Mouse (Mus musculus) right cerebral cortex, postnatal 36 days (tissue): ENCODE measurements at regions not wholly inside any gene's neighbourhood (a gene's known extent, or its start where the extent isn't known, plus 50 kb on each side); places are given as distances from the start of the nearest gene placed in this dataset.
"Not testable (repeated sequence)": the region's sequence is repeated elsewhere in the genome, so short reads cannot be mapped to it uniquely, and the experiment has no call there.

ENCODE experiments used
- DNase-seq, 2 experiments: peaks; one replicate each; pipeline ENCODE4 v3.0.0; 2022; ENCODE audit warnings: low spot score in 2 of 2, mixed read lengths in 1 of 2

- no peak for DNase-seq
Observed at GRCm38 (mm10) chr3:8163030-8163429, 1446.9 kb downstream of the Zfp704 start.

DNA sequence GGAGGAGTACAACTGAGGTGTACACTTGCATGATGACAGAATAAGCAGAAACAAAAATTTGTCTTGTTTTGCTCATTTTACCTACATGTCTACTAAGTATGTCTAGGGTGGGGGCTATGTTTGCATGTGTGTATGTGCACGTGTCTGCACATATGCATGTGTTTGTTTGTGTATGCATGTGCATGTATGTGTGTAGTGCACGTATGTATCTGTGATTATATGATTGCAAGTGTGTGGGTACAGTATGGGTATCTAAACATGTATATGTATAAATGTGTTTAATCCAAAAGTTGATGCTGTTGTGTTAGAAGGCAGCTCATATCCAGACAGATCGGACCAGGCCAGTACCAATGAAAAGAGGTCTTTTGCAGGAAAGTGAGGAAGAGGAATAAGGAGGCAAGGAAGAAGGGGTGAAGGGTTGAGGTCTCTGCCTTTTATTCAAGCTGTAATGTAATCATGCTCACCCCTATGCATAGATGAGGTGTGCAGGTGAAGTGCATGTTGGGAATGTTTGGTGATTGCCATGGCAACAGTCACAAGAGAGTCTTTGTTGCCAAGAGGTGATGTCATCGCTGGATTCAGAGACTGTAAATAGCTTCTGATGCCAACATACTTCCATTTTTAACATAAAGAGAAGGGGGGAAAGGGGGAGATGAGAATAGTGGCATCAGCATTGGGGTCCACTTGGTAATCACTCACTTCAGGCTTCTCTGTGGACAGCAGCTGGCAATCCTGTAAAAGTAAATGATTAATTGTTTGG lies 1447.7 kb downstream of the Zfp704 start:
- peak; percentile 1 to 11 for DNase-seq

GRCm38 (mm10) chr3:8143016-8143415 lies 1466.9 kb downstream of the Zfp704 start:
- no peak for DNase-seq

GRCm38 (mm10) chr3:8142190-8142589 lies 1467.7 kb downstream of the Zfp704 start:
- no peak for DNase-seq

DNA sequence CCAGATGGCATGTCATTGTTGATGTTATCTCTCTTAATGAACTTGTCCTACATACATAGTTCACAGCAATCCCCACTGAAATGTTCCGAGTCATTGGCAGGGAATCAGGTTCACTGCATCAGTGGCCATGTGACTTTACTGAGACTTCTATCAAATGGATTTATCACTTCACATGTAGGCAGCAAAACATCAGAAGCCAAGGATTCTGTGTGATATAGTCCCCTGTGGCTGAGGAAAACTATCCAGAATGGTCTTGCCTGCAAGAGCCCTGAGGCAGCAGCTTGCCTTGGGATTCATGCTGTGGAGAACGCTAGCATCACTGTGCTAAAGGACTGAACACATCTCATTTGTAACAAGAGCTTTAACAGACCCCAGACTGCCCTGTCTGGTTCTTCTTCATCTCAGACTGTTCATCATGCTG lies 1468.2 kb downstream of the Zfp704 start:
- DNase-seq, result no peak

DNA sequence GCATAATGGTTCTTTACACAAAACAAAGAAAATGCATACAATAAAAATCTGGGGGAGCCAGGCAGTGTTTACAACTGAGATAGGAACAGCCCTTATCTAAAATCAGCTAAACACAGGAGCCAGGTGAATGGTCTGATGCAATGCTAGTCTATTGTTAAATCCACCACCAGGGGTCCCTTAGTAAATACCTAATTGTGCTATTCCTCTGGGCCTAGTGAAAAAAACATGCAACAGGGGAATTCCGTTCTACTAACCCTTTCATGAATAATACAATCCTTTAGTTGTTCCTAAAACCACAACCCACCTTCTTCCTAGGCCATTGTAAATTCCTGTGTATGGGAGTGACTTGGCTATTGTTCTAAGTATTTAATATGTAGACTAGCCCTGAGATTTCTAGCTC lies 1486.2 kb downstream of the Zfp704 start:
- DNase-seq, result not testable (repeated sequence)

- DNase-seq, result no peak
Observed at GRCm38 (mm10) chr3:8123141-8123540, 1486.7 kb downstream of the Zfp704 start.

- no peak for DNase-seq
Observed at GRCm38 (mm10) chr3:8098291-8098690, 1478.0 kb upstream of the 1700008P02Rik start.

GRCm38 (mm10) chr3:8084749-8085148 lies 1464.5 kb upstream of the 1700008P02Rik start:
- DNase-seq, result no peak

DNA sequence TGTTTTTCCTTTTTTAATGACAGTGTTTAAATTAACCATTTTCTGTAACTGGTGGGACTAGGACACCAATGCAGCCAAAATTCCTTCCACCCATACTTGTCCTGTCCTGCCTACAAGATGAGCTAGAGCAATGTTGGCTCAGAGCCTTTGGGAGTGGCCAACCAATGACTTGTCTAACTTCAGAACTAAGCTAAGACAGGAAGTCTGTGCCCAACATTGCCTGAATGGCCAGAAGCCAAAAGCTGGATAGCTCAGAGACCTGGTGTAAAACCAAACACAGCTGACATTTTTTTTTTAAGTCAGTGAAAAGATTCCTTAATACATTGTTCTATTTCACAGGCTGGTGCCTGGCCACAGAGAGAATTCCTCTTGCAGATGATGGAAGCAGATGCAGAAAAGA lies 1433.5 kb upstream of the 1700008P02Rik start:
- DNase-seq, result no peak

DNA sequence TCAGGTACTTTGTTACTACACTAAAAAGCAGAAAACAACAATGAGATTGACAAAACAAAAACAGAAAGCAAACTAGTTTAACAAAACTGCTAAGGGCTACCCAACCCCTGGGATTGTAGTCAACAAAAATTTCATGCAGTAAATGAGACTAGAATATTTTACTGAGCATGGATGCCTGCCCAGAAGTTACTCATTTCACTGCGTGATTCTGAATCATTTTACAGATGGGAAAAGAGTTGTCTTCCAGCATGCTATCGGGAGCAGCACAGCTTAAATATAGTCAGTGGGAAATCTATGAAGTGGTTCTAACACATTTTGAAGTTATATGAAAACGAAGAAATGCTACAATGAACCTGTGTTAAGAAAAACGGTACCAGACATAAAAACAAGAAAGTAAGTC lies 1430.9 kb upstream of the 1700008P02Rik start:
- peak; percentile 16 to 38 for DNase-seq

GRCm38 (mm10) chr3:8049706-8050105 lies 1429.5 kb upstream of the 1700008P02Rik start:
- DNase-seq, result no peak

GRCm38 (mm10) chr3:8046348-8046747 lies 1426.1 kb upstream of the 1700008P02Rik start:
- DNase-seq, result no peak

- DNase-seq, result no peak
Observed at GRCm38 (mm10) chr3:8036697-8037096, 1416.5 kb upstream of the 1700008P02Rik start.

DNA sequence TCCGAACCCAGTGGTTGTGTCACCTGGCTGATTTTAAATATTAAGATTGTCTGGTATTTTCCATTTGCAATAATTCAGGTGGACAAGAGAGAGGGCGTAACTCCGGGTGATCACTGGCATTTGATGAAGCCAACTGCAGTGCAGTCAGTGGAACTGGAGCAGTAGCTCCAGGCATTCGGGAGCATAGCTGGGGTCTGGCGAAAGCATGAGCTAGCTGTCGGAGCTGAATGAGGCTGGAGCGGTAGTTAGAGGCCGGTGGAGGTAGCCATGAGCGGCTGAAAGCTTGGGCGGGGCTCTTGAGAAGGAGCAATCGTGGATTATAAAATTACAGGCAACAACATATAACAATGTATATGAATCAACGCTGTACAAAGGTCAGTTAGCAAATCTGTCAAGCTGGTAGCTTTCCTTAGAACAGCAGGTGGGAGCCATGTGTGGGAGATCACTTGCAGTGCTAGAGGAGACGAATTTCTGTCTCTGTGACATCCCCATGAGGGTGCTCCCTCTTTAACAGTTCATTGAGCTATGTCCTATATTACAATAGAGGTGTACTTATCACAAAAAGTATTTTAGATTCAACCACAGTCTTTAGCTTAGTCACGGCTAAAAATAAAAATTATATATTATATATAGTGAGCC lies 1415.0 kb upstream of the 1700008P02Rik start:
- DNase-seq, result no peak

DNA sequence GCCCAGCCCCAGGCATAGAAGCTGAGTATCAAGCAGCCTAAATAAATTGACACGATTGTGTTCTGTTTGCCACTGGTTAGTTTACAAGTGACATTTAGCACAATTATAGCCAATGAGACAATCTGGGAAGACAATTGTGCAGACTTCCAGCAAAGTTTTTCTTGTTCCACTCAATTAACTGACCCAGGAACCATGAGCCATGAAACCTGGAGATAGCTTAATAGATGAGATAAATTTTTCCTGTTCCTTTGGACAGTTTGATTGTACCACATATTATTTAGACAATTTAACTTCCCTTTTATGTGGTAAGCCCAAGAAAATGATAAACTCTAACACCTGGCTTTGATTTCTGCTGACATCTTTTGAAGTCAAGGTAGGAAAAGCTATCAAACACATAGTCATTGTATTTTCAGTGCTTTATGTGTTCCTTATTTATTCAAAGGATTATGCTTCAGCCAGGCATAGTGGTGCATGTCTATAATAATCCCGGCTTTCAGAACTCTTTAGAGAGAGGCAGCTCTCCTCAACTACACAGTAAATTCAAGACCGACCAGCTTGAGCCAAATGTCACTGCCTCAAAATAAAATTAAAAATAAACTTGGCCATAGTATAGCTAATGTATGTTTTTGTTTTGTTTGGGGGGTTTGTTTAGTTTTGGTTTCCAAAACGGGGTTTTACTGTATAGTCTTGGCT lies 1406.2 kb upstream of the 1700008P02Rik start:
- no peak for DNase-seq

DNA sequence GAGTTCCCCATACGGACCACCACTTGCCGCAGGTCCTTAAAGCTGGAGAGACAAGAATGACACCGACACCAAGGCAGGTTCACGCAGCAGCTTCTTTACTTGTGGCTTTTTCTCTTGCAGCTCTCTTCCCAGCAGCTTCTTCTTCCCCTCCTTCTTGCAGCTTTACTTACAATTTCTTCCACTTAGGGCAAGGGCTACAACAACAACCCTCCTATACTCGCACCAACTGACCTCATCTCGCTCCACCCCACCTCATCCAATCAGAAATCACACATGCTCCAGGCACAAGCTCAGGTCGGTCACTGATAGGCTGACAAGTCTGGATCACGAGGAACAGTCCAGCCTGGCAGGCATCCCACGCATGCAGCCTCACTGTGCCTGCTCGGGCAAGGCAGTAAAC lies 1402.4 kb upstream of the 1700008P02Rik start:
- DNase-seq, result no peak

DNA sequence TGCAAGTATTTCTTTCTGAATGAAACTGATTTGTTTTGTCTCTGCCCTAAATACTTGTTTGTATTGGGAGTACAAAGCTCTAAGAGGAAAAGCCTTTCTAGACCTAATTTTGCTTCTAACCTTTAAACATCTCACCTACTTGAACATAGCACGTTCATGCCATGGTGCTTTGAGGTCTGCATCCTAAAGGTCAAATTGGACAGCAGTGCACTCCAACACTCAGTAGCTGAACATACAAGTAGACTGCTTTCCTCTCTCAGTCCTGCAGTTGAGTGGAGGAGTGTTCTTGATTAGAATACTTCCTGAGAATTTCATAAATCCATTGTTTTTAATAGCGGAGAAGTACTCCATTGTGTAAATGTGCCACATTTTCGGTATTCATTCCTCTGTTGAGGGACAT lies 1397.2 kb upstream of the 1700008P02Rik start:
- no peak for DNase-seq

GRCm38 (mm10) chr3:8016945-8017344 lies 1396.7 kb upstream of the 1700008P02Rik start:
- DNase-seq, result no peak

- DNase-seq, result no peak
Observed at GRCm38 (mm10) chr3:8009966-8010365, 1389.7 kb upstream of the 1700008P02Rik start.

DNA sequence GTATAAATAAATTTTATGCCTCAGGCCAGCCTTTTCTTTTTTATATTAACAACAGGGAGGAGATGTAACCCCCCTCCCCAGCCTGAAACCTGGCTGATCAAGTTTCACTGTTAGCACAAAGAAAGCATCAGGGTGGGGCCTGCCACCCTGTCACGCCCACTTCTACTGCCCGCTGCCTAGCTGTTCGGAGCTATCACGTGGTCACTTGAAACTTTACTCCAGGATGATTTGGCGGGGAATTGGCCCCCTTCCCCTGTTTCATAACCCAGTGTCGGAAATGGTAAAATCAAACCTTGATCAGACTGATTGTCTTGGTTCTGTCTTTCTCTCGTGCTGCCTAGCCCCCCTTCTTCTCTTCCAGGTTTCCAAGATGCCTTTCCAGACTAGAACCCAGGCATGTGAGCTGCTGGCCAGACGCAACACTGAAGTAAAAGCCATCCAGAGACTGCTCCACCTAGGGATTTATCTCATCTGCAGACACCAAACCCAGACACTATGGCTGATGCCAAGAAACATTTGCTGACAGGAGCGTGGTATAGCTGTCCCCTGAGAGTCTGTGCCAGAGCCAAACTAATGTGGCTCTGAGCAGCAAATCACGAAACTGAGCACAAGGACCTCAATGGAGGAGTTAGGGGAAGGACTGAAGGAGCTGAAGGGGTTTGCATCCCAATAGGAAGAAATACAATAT lies 1386.6 kb upstream of the 1700008P02Rik start:
- no peak for DNase-seq

DNA sequence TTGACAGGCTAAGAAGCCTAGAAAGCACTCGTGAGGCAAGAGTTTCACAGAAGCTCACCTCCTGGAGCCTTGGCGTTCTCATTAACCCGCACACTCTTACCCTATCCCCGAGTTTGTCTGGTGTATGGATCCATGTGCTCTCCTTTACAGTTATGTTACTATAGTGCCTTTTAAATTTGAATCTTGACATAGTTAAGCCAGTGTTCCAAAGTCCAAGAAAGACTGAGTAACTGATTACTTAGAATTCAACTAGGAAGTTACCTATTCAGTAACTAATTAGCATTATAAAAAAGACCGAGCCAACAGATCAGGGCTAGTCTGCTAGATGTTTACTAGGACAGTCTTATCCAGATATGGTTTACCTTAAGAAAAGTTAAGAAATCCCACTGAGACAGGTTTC lies 1386.0 kb upstream of the 1700008P02Rik start:
- no peak for DNase-seq
